8 mouse cellular contexts compared by ENCODE assay signal in the genomic region with DNA sequence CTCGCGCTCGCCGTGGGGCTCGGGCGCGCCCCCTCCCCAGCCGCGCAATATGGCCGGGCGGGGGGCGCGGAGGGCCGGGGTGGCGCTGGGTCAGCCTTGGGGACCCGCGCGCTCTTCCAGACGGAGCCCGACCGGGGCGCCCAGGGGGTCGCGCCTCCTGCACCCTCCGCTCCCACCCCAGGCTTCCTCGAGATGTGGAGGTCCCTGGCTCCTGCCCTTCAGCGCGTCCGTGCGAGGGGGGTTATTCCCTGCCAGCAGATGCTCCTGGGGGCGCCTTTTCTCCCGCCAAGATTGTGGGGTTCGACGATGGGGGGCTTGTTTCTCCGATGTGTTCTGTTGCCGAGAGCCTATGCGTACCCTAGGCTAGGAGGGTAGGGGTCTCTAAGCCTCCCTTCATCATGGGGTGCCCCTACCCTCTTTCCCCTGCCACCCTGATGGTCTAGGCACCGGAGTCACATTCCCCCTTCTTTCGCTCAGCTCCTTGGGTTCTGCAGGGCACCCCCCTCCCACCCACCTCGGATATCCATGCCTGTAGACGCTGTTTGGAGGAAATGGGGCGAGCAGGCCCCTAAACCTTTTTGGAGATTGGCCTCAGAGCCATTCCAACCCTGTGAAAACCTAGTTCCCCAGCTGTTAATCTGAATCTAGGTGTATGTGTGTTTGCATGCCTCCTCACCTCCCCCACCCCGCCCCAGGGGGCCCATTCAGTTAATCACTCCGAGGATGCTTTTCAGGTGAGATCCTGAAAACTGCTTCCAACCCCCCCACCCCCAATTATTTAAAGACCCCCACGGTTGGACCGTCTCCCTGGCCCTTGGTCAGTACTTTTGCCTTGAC. TPM values are rescaled to one million over a fixed set of nuclear protein-coding genes. Genes with fewer than 3 reads are reported as not detected.
DNase-seq lines count a peak whose midpoint lies in the region; ATAC-seq lines count a peak whose summit lies in the region.

No protein-coding gene starts in this region.

- H3K4me2 ChIP-seq in kidney, embryonic 15.5 days = peak overlapping the region; percentile 91
- peak overlapping the region; percentile 95 for H3K4me2 ChIP-seq in heart, embryonic 14.5 days (ENCODE audit: low read length)
- H3K4me2 ChIP-seq in liver, embryonic 11.5 days = peak overlapping the region; percentile 85
- H3K4me2 ChIP-seq in stomach, embryonic 15.5 days = peak overlapping the region; percentile 83

- H3K27me3 ChIP-seq in kidney, embryonic 15.5 days = no peaks in the 10 kb centered on the region; the same call in 1 of the 2 replicates
- H3K27me3 ChIP-seq in heart, embryonic 14.5 days (ENCODE audit: control insufficient read depth, insufficient read depth, low read length) = no peaks in the 10 kb centered on the region; the same call in 1 of the 2 replicates
- H3K27me3 ChIP-seq in liver, embryonic 11.5 days (replicated peaks; ENCODE audit: control insufficient read depth, insufficient read depth, low read length) = no peaks in the 10 kb centered on the region
- H3K27me3 ChIP-seq in stomach, embryonic 15.5 days (replicated peaks) = no peaks in the 10 kb centered on the region

- WGBS in kidney, embryonic 15.5 days = under 1% methylated on average over 44 of the region's 46 CpGs
- 2% methylated on average over 31 of the region's 46 CpGs for WGBS in heart, embryonic 14.5 days
- WGBS in liver, embryonic 11.5 days = under 1% methylated on average over 33 of the region's 46 CpGs
- under 1% methylated on average over 34 of the region's 46 CpGs for whole genome bisulfite sequencing in stomach, embryonic 15.5 days

- H3K36me3 ChIP-seq in kidney, embryonic 15.5 days = no peaks in the 10 kb centered on the region
- no peaks in the 10 kb centered on the region for H3K36me3 ChIP-seq in heart, embryonic 14.5 days (ENCODE audit: control insufficient read depth, insufficient read depth, low read length)
- no peaks in the 10 kb centered on the region for H3K36me3 ChIP-seq in liver, embryonic 11.5 days (ENCODE audit: control insufficient read depth, insufficient read depth, low read length)
- H3K36me3 ChIP-seq in stomach, embryonic 15.5 days = no peaks in the 10 kb centered on the region

- H3K9ac ChIP-seq in kidney, embryonic 15.5 days = peak overlapping the region; percentile 90
- H3K9ac ChIP-seq in heart, embryonic 14.5 days (ENCODE audit: low read length) = peak overlapping the region; percentile 98
- peak overlapping the region; percentile 85 for H3K9ac ChIP-seq in liver, embryonic 11.5 days (ENCODE audit: low read depth, low read length)
- H3K9ac ChIP-seq in stomach, embryonic 15.5 days = peak overlapping the region; percentile 85

- DNase-seq in kidney, adult 8-10 months = no peak
- DNase-seq in cerebellum, adult 11-12 months = peak; percentile 79
- no peak for DNase-seq in liver, embryonic 11.5 days (ENCODE audit: low spot score)
- DNase-seq in retina, postnatal 1 day = no peak

- H3K4me1 ChIP-seq in kidney, embryonic 15.5 days = peaks cover 45% of the 10 kb centered on the region
- H3K4me1 ChIP-seq in heart, embryonic 14.5 days (ENCODE audit: control insufficient read depth in 2 of 2, insufficient read depth in 2 of 2, low read length in 2 of 2) = peaks cover 21 to 51% of the 10 kb centered on the region in 2 experiments
- H3K4me1 ChIP-seq in liver, embryonic 11.5 days (replicated peaks; ENCODE audit: control insufficient read depth, insufficient read depth, low read length) = peaks cover 59% of the 10 kb centered on the region
- H3K4me1 ChIP-seq in stomach, embryonic 15.5 days = peaks cover 39% of the 10 kb centered on the region

- peak overlapping the region; percentile 71 for H3K4me3 ChIP-seq in kidney, embryonic 15.5 days (replicated peaks)
- peak overlapping the region; percentile 96 for H3K4me3 ChIP-seq in heart, embryonic 14.5 days (ENCODE audit: control insufficient read depth in 1 of 2, insufficient read depth in 1 of 2, low read depth in 1 of 2, low read length in 2 of 2)
- peak overlapping the region; percentile 89 for H3K4me3 ChIP-seq in liver, embryonic 11.5 days (ENCODE audit: low read depth, low read length)
- H3K4me3 ChIP-seq in stomach, embryonic 15.5 days (replicated peaks) = peak overlapping the region; percentile 83

- H3K9me3 ChIP-seq in kidney, embryonic 15.5 days (replicated peaks) = no peaks in the 10 kb centered on the region
- H3K9me3 ChIP-seq in heart, embryonic 14.5 days (ENCODE audit: control insufficient read depth, low read length) = no peaks in the 10 kb centered on the region
- no peaks in the 10 kb centered on the region for H3K9me3 ChIP-seq in liver, embryonic 11.5 days (ENCODE audit: control insufficient read depth, low read length)
- no peaks in the 10 kb centered on the region for H3K9me3 ChIP-seq in stomach, embryonic 15.5 days

- H3K27ac ChIP-seq in kidney, embryonic 15.5 days = peak overlapping the region; percentile 73
- H3K27ac ChIP-seq in heart, embryonic 14.5 days (replicated peaks in 1 of 2; ENCODE audit: control insufficient read depth in 1 of 2, insufficient read depth in 1 of 2, low read depth in 2 of 2, low read length in 2 of 2) = peak overlapping the region; percentile 41 to 93
- H3K27ac ChIP-seq in liver, embryonic 11.5 days (ENCODE audit: low read depth, low read length) = peak overlapping the region; percentile 76
- peak overlapping the region; percentile 81 for H3K27ac ChIP-seq in stomach, embryonic 15.5 days

- ATAC-seq in kidney, embryonic 15.5 days (replicated peaks; ENCODE audit: low FRiP score) = peak; percentile 66
- peak; percentile 10 for ATAC-seq in heart, embryonic 14.5 days (ENCODE audit: insufficient number of reproducible peaks, insufficient read depth, low FRiP score, low read depth)
- peak; percentile 10 for ATAC-seq in liver, embryonic 11.5 days (replicated peaks; ENCODE audit: low FRiP score)
- peak; percentile 20; the same call in 1 of the 2 replicates for ATAC-seq in stomach, embryonic 15.5 days (ENCODE audit: insufficient read depth, low FRiP score, low read depth)
- ATAC-seq in frontal cortex, adult (ENCODE audit: low TSS enrichment) = no peak

RNA-seq across cellular contexts. Expression of gene Acvr1b, which starts 0.6 kb away (rescaled TPM):
- 6.2 and 6.4 TPM in 2 replicates for polyA plus RNA-seq in kidney, embryonic 15.5 days (2015; fragmentation: Nextera tagmentation; extraction: Ambion mirVana)
- 7.3 and 8.7 TPM in 2 replicates for polyA plus RNA-seq in heart, embryonic 14.5 days (2014; fragmentation: Nextera tagmentation; extraction: Ambion mirVana)
- polyA plus RNA-seq in liver, embryonic 11.5 days (2014; fragmentation: Nextera tagmentation; extraction: Ambion mirVana) = 4.2 and 4.4 TPM in 2 replicates
- polyA plus RNA-seq in stomach, embryonic 15.5 days (2015; fragmentation: Nextera tagmentation; extraction: Ambion mirVana) = 8.9 and 9.9 TPM in 2 replicates

RNA-seq across cellular contexts. Expression of gene Acvrl1, which starts 46.2 kb away (rescaled TPM):
- polyA plus RNA-seq in kidney, embryonic 15.5 days (2015; fragmentation: Nextera tagmentation; extraction: Ambion mirVana) = 17.2 and 18.4 TPM in 2 replicates
- polyA plus RNA-seq in heart, embryonic 14.5 days (2014; fragmentation: Nextera tagmentation; extraction: Ambion mirVana) = 5.8 and 8.1 TPM in 2 replicates
- polyA plus RNA-seq in liver, embryonic 11.5 days (2014; fragmentation: Nextera tagmentation; extraction: Ambion mirVana) = 2.5 TPM in 2 replicates
- 27.0 and 28.4 TPM in 2 replicates for polyA plus RNA-seq in stomach, embryonic 15.5 days (2015; fragmentation: Nextera tagmentation; extraction: Ambion mirVana)

RNA-seq across cellular contexts. Expression of gene Grasp, which starts 49.5 kb away (rescaled TPM):
- 4.7 TPM in 2 replicates for polyA plus RNA-seq in kidney, embryonic 15.5 days (2015; fragmentation: Nextera tagmentation; extraction: Ambion mirVana)
- 3.8 and 5.5 TPM in 2 replicates for polyA plus RNA-seq in heart, embryonic 14.5 days (2014; fragmentation: Nextera tagmentation; extraction: Ambion mirVana)
- polyA plus RNA-seq in liver, embryonic 11.5 days (2014; fragmentation: Nextera tagmentation; extraction: Ambion mirVana) = 1.5 and 1.7 TPM in 2 replicates
- 6.0 and 7.3 TPM in 2 replicates for polyA plus RNA-seq in stomach, embryonic 15.5 days (2015; fragmentation: Nextera tagmentation; extraction: Ambion mirVana)

RNA-seq across cellular contexts. Expression of gene Ankrd33, which starts 59.0 kb away (rescaled TPM):
- polyA plus RNA-seq in kidney, embryonic 15.5 days (2015; fragmentation: Nextera tagmentation; extraction: Ambion mirVana) = not detected in 2 replicates
- not detected in 2 replicates for polyA plus RNA-seq in heart, embryonic 14.5 days (2014; fragmentation: Nextera tagmentation; extraction: Ambion mirVana)
- polyA plus RNA-seq in liver, embryonic 11.5 days (2014; fragmentation: Nextera tagmentation; extraction: Ambion mirVana) = not detected in 2 replicates
- not detected in 2 replicates for polyA plus RNA-seq in stomach, embryonic 15.5 days (2015; fragmentation: Nextera tagmentation; extraction: Ambion mirVana)
